Mouse (Mus musculus): ENCODE measurements around the gene Socs2.
"Not testable (repeated sequence)": the region's sequence is repeated elsewhere in the genome, so short reads cannot be mapped to it uniquely, and the experiment has no call there.

DNA sequence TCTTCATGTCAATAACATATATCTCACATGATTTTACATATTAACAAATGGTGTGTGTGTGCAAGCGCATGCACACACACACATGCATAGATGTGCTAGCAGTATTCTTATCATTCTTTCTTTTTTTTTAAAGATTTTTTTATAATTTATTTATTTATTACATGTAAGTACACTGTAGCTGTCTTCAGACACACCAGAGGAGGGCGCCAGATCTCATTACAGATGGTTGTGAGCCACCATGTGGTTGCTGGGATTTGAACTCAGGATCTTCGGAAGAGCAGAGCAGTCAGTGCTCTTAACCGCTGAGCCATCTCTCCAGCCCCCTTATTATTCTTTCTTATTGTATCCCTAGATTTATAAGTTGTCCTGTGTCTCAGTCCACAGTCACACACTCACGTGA is 27.2 kb downstream of the Socs2 start:
- not testable (repeated sequence) for TF ChIP-seq TAL1, GATA1 (IDR thresholded peaks at IDR 0.05; ENCODE audit: low read length)
